Mouse (Mus musculus) liver, embryonic 14.5 days (tissue): ENCODE results near the gene Syk. TPM values are rescaled to one million over a fixed set of nuclear protein-coding genes. Genes with fewer than 3 reads are reported as not detected.

Experiments used
- ATAC-seq: fragments of 200-750 bp; cut with Nextera tagmentation; 2 replicates; pipeline ENCODE4 v1.8.0; 2017; ENCODE audit warnings: moderate number of reproducible peaks, mild to moderate bottlenecking, moderate library complexity; ENCODE audit not compliant: insufficient read depth
- DNase-seq, 3 experiments: peaks; one replicate each; pipeline ENCODE4 v3.0.0-alpha.2; 2012 to 2013; ENCODE audit warnings: low read depth in 3 of 3, low spot score in 3 of 3
- H3K27ac ChIP-seq: fragments of 300-500 bp; sonication (generic); 2 replicates; pipeline ENCODE4 v1.5.1; 2014; ENCODE audit warnings: moderate library complexity, mild to moderate bottlenecking, control low read depth, inconsistent platforms
- H3K27me3 ChIP-seq: fragments of 300-500 bp; sonication (generic); 2 replicates; pipeline ENCODE4 v1.6.1; 2014; ENCODE audit warnings: mild to moderate bottlenecking, low read length, moderate library complexity; ENCODE audit not compliant: control insufficient read depth, insufficient read depth
- H3K36me3 ChIP-seq: fragments of 300-500 bp; sonication (generic); replicated peaks from 2 replicates; pipeline ENCODE4 v1.6.1; 2014; ENCODE audit warnings: low read depth; ENCODE audit not compliant: control insufficient read depth, insufficient read depth
- H3K4me1 ChIP-seq, 2 experiments: fragments of 200-500 bp in 1 of 2; fragments of 300-500 bp in 1 of 2; sonication (generic) in 1 of 2; replicated peaks; 2 replicates each; pipeline ENCODE4 v1.6.1; 2012 to 2014; ENCODE audit warnings: antibody characterized with exemption in 1 of 2, inconsistent platforms in 1 of 2, low read length in 1 of 2; ENCODE audit not compliant: control insufficient read depth in 2 of 2, insufficient read depth in 2 of 2
- H3K4me2 ChIP-seq: fragments of 300-500 bp; sonication (generic); 2 replicates; pipeline ENCODE4 v1.6.1; 2014; ENCODE audit warnings: low read depth, mild to moderate bottlenecking, control low read depth, moderate library complexity
- H3K4me3 ChIP-seq, 2 experiments: fragments of 200-500 bp in 1 of 2; fragments of 300-500 bp in 1 of 2; sonication (generic) in 1 of 2; 2 replicates each; pipeline ENCODE4 v1.5.1; 2012 to 2014; ENCODE audit warnings: low read depth in 2 of 2, low read length in 2 of 2, mild to moderate bottlenecking in 2 of 2, control low read depth in 1 of 2, inconsistent platforms in 1 of 2, moderate library complexity in 1 of 2; ENCODE audit not compliant: insufficient read depth in 1 of 2
- H3K9ac ChIP-seq: fragments of 300-500 bp; sonication (generic); replicated peaks from 2 replicates; pipeline ENCODE4 v1.6.1; 2014; ENCODE audit warnings: mild to moderate bottlenecking, control low read depth, moderate library complexity
- H3K9me3 ChIP-seq: fragments of 300-500 bp; sonication (generic); 2 replicates; pipeline ENCODE4 v1.6.1; 2016; ENCODE audit warnings: low read length, mixed read lengths; ENCODE audit not compliant: control insufficient read depth
- CTCF ChIP-seq: IDR thresholded peaks from 2 replicates; pipeline ENCODE4 v1.5.1; 2016; ENCODE audit warnings: antibody characterized with exemption, low read depth, control low read depth
- EP300 ChIP-seq: IDR thresholded peaks from 2 replicates; pipeline ENCODE4 v1.6.1; 2016; ENCODE audit warnings: antibody characterized with exemption, low read depth
- WGBS: fragments of 180-500 bp; shearing (Covaris S2); extraction: QIAGEN DNeasy Blood & Tissue Kit; methylation state at CpG from one replicate; pipeline ENCODE4 v1.1.7; 2014; ENCODE audit not compliant: insufficient replicate concordance; 5-methylcytosine and 5-hydroxymethylcytosine counted together
- polyA plus RNA-seq, 2 experiments: library from polyadenylated mRNA; depleted of rRNA in 1 of 2; stranded (reverse) in 1 of 2; unstranded in 1 of 2; fragments of >200 nt; fragmentation: Nextera tagmentation in 1 of 2; extraction: Ambion mirVana in 1 of 2; gene quantifications; 2 replicates each; pipeline versions ENCODE4 v1.2.1 to v1.2.3; 2012 to 2014

The Syk gene
- polyA plus RNA-seq, 2 experiments, result 4.3 TPM

DNA sequence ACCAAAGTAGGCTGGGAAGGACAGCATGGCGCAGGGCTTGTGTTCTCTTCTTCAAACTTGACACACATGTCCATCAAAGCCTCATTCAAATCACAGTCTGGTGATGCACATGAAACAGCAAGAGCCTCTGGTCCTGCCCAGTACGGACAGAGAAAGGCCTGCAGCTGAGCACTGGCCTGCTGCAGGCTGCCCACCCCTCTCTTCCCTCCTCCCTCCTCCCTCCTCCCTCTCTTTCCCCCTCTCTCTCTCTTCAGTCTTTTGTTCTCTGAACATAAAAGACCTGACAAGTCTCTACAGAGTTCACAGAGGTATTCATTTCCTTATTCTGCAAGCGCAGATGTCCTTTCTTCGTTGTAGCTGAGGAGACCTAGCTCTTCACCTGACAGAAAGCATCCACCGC lies 99.1 kb downstream of the Syk start:
- Histone ChIP-seq H3K27me3 (no peaks in the 10 kb centered on the region), H3K4me2 (no peak overlapping the region), H3K4me1 (no peaks in the 10 kb centered on the region), H3K36me3 (no peaks in the 10 kb centered on the region), H3K9me3 (no peaks in the 10 kb centered on the region), H3K27ac (no peak overlapping the region), H3K4me3 (no peak overlapping the region), H3K9ac (no peak overlapping the region)
- ATAC-seq, result no peak
- 66% methylated on average over 5 of the region's 5 CpGs for WGBS
- no peak for TF ChIP-seq CTCF
- no peak for TF ChIP-seq EP300
- DNase-seq, result no peak

DNA sequence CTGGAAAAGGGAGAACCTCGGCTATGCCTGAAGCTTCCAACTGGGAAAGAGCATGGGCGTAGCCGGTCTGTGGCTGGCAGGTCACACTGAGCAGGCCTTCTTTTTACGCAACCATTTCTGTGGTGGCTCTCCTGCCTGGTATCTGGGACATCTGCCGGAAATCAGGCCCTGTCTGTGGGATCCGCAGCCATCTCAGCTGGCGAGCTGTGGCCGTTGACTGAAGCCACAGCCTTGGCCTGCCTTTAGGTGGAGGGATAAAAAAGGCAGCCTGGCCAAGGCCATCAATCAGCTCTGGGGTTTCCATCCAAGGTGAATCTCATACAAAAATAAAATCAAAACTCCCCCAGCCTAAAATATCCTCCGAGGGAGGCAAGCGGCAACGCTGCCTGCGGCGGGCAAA lies 107.5 kb downstream of the Syk start:
- Histone ChIP-seq H3K27ac (no peak overlapping the region), H3K9me3 (no peaks in the 10 kb centered on the region), H3K4me2 (no peak overlapping the region), H3K4me3 (no peak overlapping the region), H3K36me3 (no peaks in the 10 kb centered on the region), H3K9ac (no peak overlapping the region), H3K4me1 (no peaks in the 10 kb centered on the region), H3K27me3 (no peaks in the 10 kb centered on the region)
- ATAC-seq, result no peak
- TF ChIP-seq CTCF, result no peak
- TF ChIP-seq EP300, result no peak
- DNase-seq, result no peak
- WGBS, result 63% methylated on average over 13 of the region's 13 CpGs

DNA sequence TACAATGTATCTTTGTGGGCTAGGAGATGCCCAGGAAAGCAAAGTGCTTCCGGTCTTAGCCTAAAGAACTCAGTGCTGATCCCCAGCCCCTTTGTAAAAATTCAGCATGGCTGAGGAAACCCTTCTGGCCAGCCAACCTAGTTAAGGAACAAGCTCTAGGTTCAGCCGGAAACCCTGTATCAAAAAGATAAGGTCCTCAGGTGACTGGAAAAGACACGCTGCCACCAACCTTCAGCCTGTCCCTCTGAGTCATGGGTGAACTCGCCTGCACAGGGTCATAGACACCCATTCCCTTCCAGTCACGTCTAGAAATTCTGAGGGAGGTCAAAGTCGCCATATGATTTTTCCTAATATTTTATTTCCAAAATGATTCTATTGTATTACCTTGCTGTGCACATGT lies 109.3 kb downstream of the Syk start:
- no peak for ATAC-seq
- WGBS, result 44% methylated on average over 6 of the region's 6 CpGs

DNA sequence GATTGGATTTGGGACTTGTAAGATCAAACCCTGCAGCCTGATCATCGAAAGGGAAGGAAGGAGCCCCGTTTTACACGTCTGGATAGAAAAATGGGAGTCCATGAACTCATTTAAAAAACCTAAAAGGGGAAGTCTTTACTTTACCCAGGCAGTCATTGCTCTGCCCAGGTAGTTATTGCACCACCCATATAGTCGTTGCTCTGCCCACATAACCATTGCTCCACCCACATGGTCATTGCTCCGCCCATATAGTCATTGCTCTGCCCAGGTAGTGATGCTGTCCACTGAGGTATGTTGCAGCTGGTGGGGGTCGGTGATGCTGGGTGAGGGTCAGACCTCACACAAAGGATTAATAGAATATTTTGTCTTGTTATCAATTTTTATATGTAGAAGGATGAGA lies 111.9 kb downstream of the Syk start:
- Histone ChIP-seq H3K36me3 (no peaks in the 10 kb centered on the region), H3K9ac (no peak overlapping the region), H3K4me1 (no peaks in the 10 kb centered on the region), H3K27me3 (no peaks in the 10 kb centered on the region), H3K9me3 (no peaks in the 10 kb centered on the region), H3K27ac (no peak overlapping the region), H3K4me3 (no peak overlapping the region), H3K4me2 (no peak overlapping the region)
- 45% methylated on average over 6 of the region's 6 CpGs for WGBS
- no peak for TF ChIP-seq CTCF
- TF ChIP-seq EP300, result no peak
- DNase-seq (no peak), ATAC-seq (no peak)

More for the DNA sequence above, 109.3 kb downstream of the Syk start:
- H3K4me1 ChIP-seq, result no peaks in the 10 kb centered on the region
- H3K4me2 ChIP-seq, result no peak overlapping the region
- no peaks in the 10 kb centered on the region for H3K27me3 ChIP-seq
- no peaks in the 10 kb centered on the region for H3K36me3 ChIP-seq
- no peak overlapping the region for H3K4me3 ChIP-seq
- H3K9me3 ChIP-seq, result no peaks in the 10 kb centered on the region
- no peak overlapping the region for H3K9ac ChIP-seq
- TF ChIP-seq CTCF, result no peak
- TF ChIP-seq EP300, result no peak
- no peak for DNase-seq
- no peak overlapping the region for H3K27ac ChIP-seq

Other genes starting within 250 kb of the Syk start
- 0.16 and 0.20 TPM in 2 replicates for gene Diras2, start 51.9 kb upstream of the Syk start, polyA plus RNA-seq (2012; rRNA removed)
- 0.03 and 0.06 TPM in 2 replicates for gene Diras2, start 51.9 kb upstream of the Syk start, polyA plus RNA-seq (2014; fragmentation: Nextera tagmentation; extraction: Ambion mirVana)